ENCODE assay signal across 24 mouse cellular contexts in genomic region chr3:153236262-153236661, GRCm38 (mm10).
A peak's percentile ranks its signal among the peaks of the same experiment; 100 is the strongest.
DNase-seq lines count a peak whose midpoint lies in the region; ATAC-seq and TF ChIP-seq lines count a peak whose summit lies in the region.
"Had no signal": no experiment of that assay in that cellular context is flagged by ENCODE, and none has a peak within 500 bp of the region (broad histone marks: within the 10 kb centered on the region; RNA-seq: fewer than 3 reads in every experiment).

No protein-coding gene starts in this region.

- no peak for ATAC-seq in stomach, postnatal 0 days (ENCODE audit: low FRiP score, low TSS enrichment)
- ATAC-seq: CD4-positive, CD25-positive, alpha-beta regulatory T cell, adult 4 months; forebrain, embryonic 14.5 days; hindbrain, postnatal 0 days had no signal

- H3K27me3 ChIP-seq in stomach, postnatal 0 days (ENCODE audit: control insufficient read depth, insufficient read depth, low read length), result no peaks in the 10 kb centered on the region
- H3K27me3 ChIP-seq: heart, embryonic 12.5 days; heart, embryonic 15.5 days; hindbrain, embryonic 13.5 days had no signal

- 88% methylated on average over 9 of the region's 9 CpGs for WGBS in stomach, postnatal 0 days

- H3K4me2 ChIP-seq in stomach, postnatal 0 days (replicated peaks; ENCODE audit: low read depth), result no peak overlapping the region
- H3K4me2 ChIP-seq: heart, embryonic 12.5 days; heart, embryonic 15.5 days; hindbrain, embryonic 13.5 days had no signal

- no peaks in the 10 kb centered on the region for H3K4me1 ChIP-seq in stomach, postnatal 0 days (replicated peaks; ENCODE audit: control insufficient read depth, insufficient read depth)

- no peaks in the 10 kb centered on the region for H3K9me3 ChIP-seq in stomach, postnatal 0 days (ENCODE audit: control insufficient read depth, low read length)
- H3K9me3 ChIP-seq: forebrain, embryonic 10.5 days; heart, embryonic 12.5 days; heart, embryonic 15.5 days; hindbrain, embryonic 10.5 days; hindbrain, embryonic 13.5 days had no signal

- no peak for TF ChIP-seq CTCF in layer of hippocampus, adult 2 months (conservative IDR thresholded peaks at IDR 0.05)
- no peak for TF ChIP-seq CTCF in stomach, postnatal 0 days (IDR thresholded peaks at IDR 0.05; ENCODE audit: low read depth)

- H3K4me3 ChIP-seq in layer of hippocampus, adult 2 months, result no peak overlapping the region
- H3K4me3 ChIP-seq in stomach, postnatal 0 days (ENCODE audit: low read depth, low read length), result no peak overlapping the region
- H3K4me3 ChIP-seq: forebrain, embryonic 10.5 days; heart, embryonic 12.5 days; heart, embryonic 15.5 days; hindbrain, embryonic 10.5 days; hindbrain, embryonic 13.5 days had no signal

- TF ChIP-seq EP300 in stomach, postnatal 0 days (optimal IDR thresholded peaks at IDR 0.05), result no peak

- no peaks in the 10 kb centered on the region for H3K36me3 ChIP-seq in stomach, postnatal 0 days (ENCODE audit: control insufficient read depth, insufficient read depth, low read length)
- H3K36me3 ChIP-seq: forebrain, embryonic 10.5 days; heart, embryonic 12.5 days; heart, embryonic 15.5 days; hindbrain, embryonic 10.5 days; hindbrain, embryonic 13.5 days had no signal

- H3K9ac ChIP-seq in stomach, postnatal 0 days (ENCODE audit: low read length), result no peak overlapping the region
- H3K9ac ChIP-seq: heart, embryonic 12.5 days; heart, embryonic 15.5 days; hindbrain, embryonic 13.5 days had no signal

- peak overlapping the region; percentile 88 for H3K27ac ChIP-seq in layer of hippocampus, adult 2 months
- no peak overlapping the region for H3K27ac ChIP-seq in stomach, postnatal 0 days (replicated peaks)
- H3K27ac ChIP-seq: forebrain, embryonic 10.5 days; heart, embryonic 15.5 days; hindbrain, embryonic 10.5 days; hindbrain, embryonic 13.5 days; hindbrain, postnatal 0 days had no signal

- DNase-seq in layer of hippocampus, adult 2 months (ENCODE audit: low spot score in 2 of 2), result peak in 1 of 2 experiments; percentile 17
- no peak for DNase-seq in layer of hippocampus, adult 9-11 months
- DNase-seq in right cerebral cortex, adult 18-20 months, result peak; percentile 6
- no peak for DNase-seq in right cerebral cortex, adult 2 months (ENCODE audit: low spot score in 2 of 2)
- peak; percentile 52 for DNase-seq in telencephalon, adult 2 months (ENCODE audit: low read depth, low spot score)
- no peak for DNase-seq in stomach, postnatal 0 days (ENCODE audit: low spot score)
- DNase-seq: adrenal gland, adult 2 months; adrenal gland, postnatal 14 days; cerebellum, adult 11-12 months; cerebellum, adult 8-10 months; cerebellum, postnatal 10 days; cerebellum, postnatal 36 days; gastrocnemius, postnatal 25 days; heart, adult 18-20 months; heart, postnatal 10 days; heart, postnatal 36 days had no signal

Comparison
In these comparisons a context has a peak if more than half of its experiments do, and no peak if none do; other contexts are left out.
1. DNase-seq: peak in right cerebral cortex, adult 18-20 months (single experiment) and telencephalon, adult 2 months (single experiment); none in layer of hippocampus, adult 9-11 months (single experiment), right cerebral cortex, adult 2 months (0 of 2) and stomach, postnatal 0 days (single experiment).